Mouse (Mus musculus) heart, postnatal 0 days (tissue): Measurements from ENCODE around the gene Grm4. TPM values are rescaled to one million over a fixed set of nuclear protein-coding genes. Genes with fewer than 3 reads are reported as not detected.

Experiments used
- ATAC-seq: fragments of 200-750 bp; cut with Nextera tagmentation; 2 replicates; pipeline ENCODE4 v1.8.0; 2017; ENCODE audit warnings: low read depth, moderate number of reproducible peaks, moderate library complexity; ENCODE audit not compliant: insufficient read depth
- DNase-seq: peaks from one replicate; pipeline ENCODE4 v3.0.0-alpha.2; 2016; ENCODE audit warnings: low spot score
- H3K27ac ChIP-seq: fragments of 300-500 bp; sonication (generic); 2 replicates; pipeline ENCODE4 v1.5.1; 2014; ENCODE audit warnings: low read depth, mild to moderate bottlenecking
- H3K27me3 ChIP-seq: fragments of 300-500 bp; sonication (generic); 2 replicates; pipeline ENCODE4 v1.6.1; 2014; ENCODE audit warnings: low read length, mixed read lengths; ENCODE audit not compliant: control insufficient read depth, insufficient read depth
- H3K36me3 ChIP-seq: fragments of 300-500 bp; sonication (generic); replicated peaks from 2 replicates; pipeline ENCODE4 v1.6.1; 2014; ENCODE audit warnings: low read length, mixed read lengths; ENCODE audit not compliant: control insufficient read depth, insufficient read depth
- H3K4me1 ChIP-seq: fragments of 300-500 bp; sonication (generic); 2 replicates; pipeline ENCODE4 v1.6.1; 2014; ENCODE audit warnings: antibody characterized with exemption; ENCODE audit not compliant: control insufficient read depth, insufficient read depth
- H3K4me2 ChIP-seq: fragments of 300-500 bp; sonication (generic); 2 replicates; pipeline ENCODE4 v1.6.1; 2014; ENCODE audit warnings: low read depth, mild to moderate bottlenecking, low read length, moderate library complexity
- H3K4me3 ChIP-seq: fragments of 300-500 bp; sonication (generic); 2 replicates; pipeline ENCODE4 v1.5.1; 2014; ENCODE audit warnings: low read depth, low read length
- H3K9ac ChIP-seq: fragments of 300-500 bp; sonication (generic); replicated peaks from 2 replicates; pipeline ENCODE4 v1.6.1; 2014; ENCODE audit warnings: low read depth, low read length, mixed read lengths
- H3K9me3 ChIP-seq: fragments of 300-500 bp; sonication (generic); replicated peaks from 2 replicates; pipeline ENCODE4 v1.6.1; 2016; ENCODE audit warnings: low read length; ENCODE audit not compliant: control insufficient read depth
- CTCF ChIP-seq: IDR thresholded peaks from 2 replicates; pipeline ENCODE4 v1.5.1; 2016; ENCODE audit warnings: antibody characterized with exemption, control low read depth, low read depth
- EP300 ChIP-seq: IDR thresholded peaks from 2 replicates; pipeline ENCODE4 v1.6.1; 2016; ENCODE audit warnings: antibody characterized with exemption, low read depth
- WGBS: fragments of 180-500 bp; shearing (Covaris S2); extraction: QIAGEN DNeasy Blood & Tissue Kit; methylation state at CpG from one replicate; pipeline ENCODE4 v1.1.7; 2014; 5-methylcytosine and 5-hydroxymethylcytosine counted together
- polyA plus RNA-seq: library from polyadenylated mRNA; unstranded; fragments of >200 nt; fragmentation: Nextera tagmentation; extraction: Ambion mirVana; gene quantifications from 2 replicates; pipeline ENCODE4 v1.2.1, GENCODE M21; 2015
- total RNA-seq: library from RNA; depleted of rRNA; stranded (reverse); fragments of >200 nt; gene quantifications from 2 replicates; pipeline ENCODE4 v1.2.3, GENCODE M21; 2014; ENCODE audit warnings: low replicate concordance

Grm4 gene
- total and polyA plus RNA-seq, 2 experiments from 2014 or later: 0.03 TPM; not detected in 1

DNA sequence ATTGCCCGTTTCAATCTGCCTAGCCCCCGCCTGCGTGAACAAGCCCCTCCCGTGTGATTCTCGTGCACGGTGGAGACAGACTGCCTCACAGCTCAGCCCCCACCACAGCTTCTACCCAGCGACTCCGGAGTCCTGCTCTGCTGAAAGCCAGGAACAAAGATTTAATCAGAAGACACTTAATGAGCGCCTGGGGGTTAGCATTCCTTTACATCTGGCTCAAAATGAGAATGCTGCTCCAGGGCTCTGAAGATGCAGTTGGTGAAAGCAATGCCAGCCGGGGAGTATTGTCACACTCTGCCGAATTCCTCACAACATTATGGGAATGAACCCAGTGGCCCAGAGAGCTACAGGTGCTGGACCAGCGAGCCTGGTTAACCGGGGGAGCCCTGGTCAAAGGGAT is 85.4 kb downstream of the Grm4 start:
- no peaks in the 10 kb centered on the region for H3K9me3 ChIP-seq
- no peaks in the 10 kb centered on the region for H3K36me3 ChIP-seq
- H3K27ac ChIP-seq: no peak overlapping the region
- no peaks in the 10 kb centered on the region for H3K4me1 ChIP-seq
- DNase-seq (no peak), ATAC-seq (no peak)
- 20% methylated on average over 13 of the region's 13 CpGs for WGBS
- H3K9ac ChIP-seq: no peak overlapping the region
- no peak overlapping the region for H3K4me3 ChIP-seq
- H3K27me3 ChIP-seq: peaks cover 4% of the 10 kb centered on the region; the same call in 1 of the 2 replicates
- TF ChIP-seq EP300: no peak
- TF ChIP-seq CTCF: no peak
- H3K4me2 ChIP-seq: no peak overlapping the region

DNA sequence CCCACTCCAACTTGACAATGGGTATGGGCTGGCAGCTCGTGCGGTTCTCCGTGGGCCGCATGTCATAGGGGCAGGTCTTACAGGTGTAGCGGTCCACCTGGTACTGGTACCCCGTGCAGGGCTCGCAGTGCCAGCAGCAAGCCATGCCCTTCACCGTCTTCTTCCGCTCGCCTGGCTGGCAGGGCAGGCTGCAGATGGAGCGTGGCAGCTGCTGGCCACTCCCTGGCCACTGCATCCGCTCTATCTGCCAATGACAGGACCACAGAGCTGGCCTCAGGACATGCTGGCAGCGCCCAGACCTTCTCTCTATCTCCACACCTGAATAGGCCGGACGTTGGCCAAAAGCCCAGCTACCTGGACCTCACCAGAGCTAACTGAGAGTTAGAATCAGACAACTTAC is 86.0 kb downstream of the Grm4 start:
- 95% methylated on average over 15 of the region's 15 CpGs for WGBS
- peaks cover 8% of the 10 kb centered on the region for H3K27me3 ChIP-seq

DNA sequence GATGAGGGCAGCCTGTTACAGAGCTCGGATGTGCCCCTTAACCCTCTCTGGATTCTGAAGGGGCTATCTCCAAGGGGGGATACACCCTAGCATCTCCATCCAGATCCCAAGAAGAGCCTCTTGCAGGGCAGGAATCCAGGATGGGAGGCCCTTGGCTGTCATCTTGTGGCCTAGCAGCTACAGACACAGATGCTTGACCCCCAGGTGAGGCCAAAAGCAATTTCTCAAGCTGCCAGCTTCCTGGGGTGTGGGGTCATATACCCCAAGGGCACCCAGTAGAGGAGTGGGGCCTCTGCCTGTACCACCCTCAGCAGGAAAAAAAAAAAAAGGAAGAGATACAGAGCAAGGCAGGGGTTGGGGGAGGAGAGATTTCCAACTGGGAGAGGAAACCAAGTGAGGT is 87.1 kb downstream of the Grm4 start:
- Histone ChIP-seq H3K27ac (no peak overlapping the region), H3K4me2 (no peak overlapping the region), H3K27me3 (peaks cover 13% of the 10 kb centered on the region), H3K4me1 (no peaks in the 10 kb centered on the region), H3K4me3 (no peak overlapping the region), H3K9ac (no peak overlapping the region), H3K36me3 (no peaks in the 10 kb centered on the region), H3K9me3 (no peaks in the 10 kb centered on the region)
- ATAC-seq: no peak
- DNase-seq: no peak
- TF ChIP-seq CTCF: no peak
- TF ChIP-seq EP300: no peak
- 60% methylated on average over 1 of the region's 1 CpGs for WGBS

More for the DNA sequence above, 86.0 kb downstream of the Grm4 start:
- H3K9ac ChIP-seq: no peak overlapping the region
- H3K4me2 ChIP-seq: no peak overlapping the region
- TF ChIP-seq EP300 (no peak), CTCF (no peak)
- no peak for DNase-seq
- no peaks in the 10 kb centered on the region for H3K36me3 ChIP-seq
- no peak for ATAC-seq
- H3K4me3 ChIP-seq: no peak overlapping the region
- H3K4me1 ChIP-seq: no peaks in the 10 kb centered on the region
- H3K27ac ChIP-seq: no peak overlapping the region
- no peaks in the 10 kb centered on the region for H3K9me3 ChIP-seq

DNA sequence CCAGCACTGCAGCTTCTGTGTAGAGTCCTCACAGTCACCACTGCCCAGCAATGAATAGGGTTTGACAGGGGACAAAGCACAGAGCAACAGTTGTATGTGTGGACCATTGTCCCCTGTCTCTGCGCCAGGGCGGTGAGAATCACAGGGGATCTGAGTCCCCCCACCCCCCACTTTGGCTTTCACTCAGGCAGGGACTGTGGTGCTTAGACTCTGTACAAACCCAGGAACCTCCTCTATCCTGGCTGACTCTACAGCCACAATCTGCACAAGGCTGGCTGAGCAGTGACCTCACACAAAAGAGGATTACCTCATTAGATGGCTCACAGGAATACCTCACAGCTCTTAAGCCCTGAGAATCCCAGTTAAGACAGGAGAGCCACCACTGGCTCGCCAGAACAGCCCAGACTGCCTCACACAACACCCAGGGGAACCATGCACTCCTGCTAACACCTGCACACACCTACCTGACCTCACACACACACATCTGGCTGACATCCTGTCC is 88.0 kb downstream of the Grm4 start:
- Histone ChIP-seq H3K4me3 (no peak overlapping the region), H3K27me3 (peaks cover 11% of the 10 kb centered on the region; the same call in 1 of the 2 replicates), H3K27ac (no peak overlapping the region), H3K9ac (no peak overlapping the region), H3K4me1 (no peaks in the 10 kb centered on the region), H3K36me3 (no peaks in the 10 kb centered on the region), H3K4me2 (no peak overlapping the region), H3K9me3 (0 out of 2 replicates have a peak, but pooled peaks cover 4% of the 10 kb centered on the region)
- TF ChIP-seq EP300 (no peak), CTCF (no peak)
- no peak for DNase-seq
- ATAC-seq: no peak
- 48% methylated on average over 3 of the region's 3 CpGs for WGBS

DNA sequence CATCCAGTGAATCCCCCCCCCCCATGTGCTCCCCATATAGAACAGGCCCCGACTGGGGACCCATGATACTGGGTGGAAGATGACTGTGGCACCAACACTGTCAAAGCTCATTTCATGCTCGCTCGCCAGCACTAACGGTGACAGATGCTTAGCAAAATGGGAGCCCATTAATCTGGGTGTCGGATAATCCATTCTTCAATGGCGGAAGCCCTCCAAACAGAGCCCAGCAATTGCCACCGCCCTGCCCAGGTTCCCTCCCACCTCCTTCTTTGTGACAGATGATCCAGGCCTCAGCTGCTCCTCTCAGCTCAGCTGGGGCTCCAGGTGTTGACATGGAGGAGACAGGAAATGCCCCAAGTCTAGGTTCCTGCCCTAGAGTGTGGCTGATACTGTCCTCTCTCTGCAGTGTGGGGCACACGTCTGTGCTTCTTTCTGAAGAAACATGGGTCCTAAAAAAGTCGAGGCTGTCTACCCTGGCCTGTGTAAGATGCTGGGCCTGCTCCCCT is 89.0 kb downstream of the Grm4 start:
- Histone ChIP-seq H3K9ac (no peak overlapping the region), H3K9me3 (0 out of 2 replicates have a peak, but pooled peaks cover 5% of the 10 kb centered on the region), H3K4me3 (no peak overlapping the region), H3K4me1 (no peaks in the 10 kb centered on the region), H3K36me3 (no peaks in the 10 kb centered on the region), H3K27me3 (peaks cover 9% of the 10 kb centered on the region; the same call in 1 of the 2 replicates), H3K4me2 (no peak overlapping the region), H3K27ac (no peak overlapping the region)
- ATAC-seq (no peak), DNase-seq (no peak)
- 69% methylated on average over 9 of the region's 9 CpGs for WGBS
- TF ChIP-seq EP300: no peak
- TF ChIP-seq CTCF: no peak
